Mouse (Mus musculus): ENCODE results near the gene Nupr1.
A peak's percentile ranks its signal among the peaks of the same experiment; 100 is the strongest.

The Nupr1 gene

GRCm38 (mm10) chr7:126643244-126643617, 12.6 kb upstream of the Nupr1 start:
- DNase-seq: peak; percentile 55

DNA sequence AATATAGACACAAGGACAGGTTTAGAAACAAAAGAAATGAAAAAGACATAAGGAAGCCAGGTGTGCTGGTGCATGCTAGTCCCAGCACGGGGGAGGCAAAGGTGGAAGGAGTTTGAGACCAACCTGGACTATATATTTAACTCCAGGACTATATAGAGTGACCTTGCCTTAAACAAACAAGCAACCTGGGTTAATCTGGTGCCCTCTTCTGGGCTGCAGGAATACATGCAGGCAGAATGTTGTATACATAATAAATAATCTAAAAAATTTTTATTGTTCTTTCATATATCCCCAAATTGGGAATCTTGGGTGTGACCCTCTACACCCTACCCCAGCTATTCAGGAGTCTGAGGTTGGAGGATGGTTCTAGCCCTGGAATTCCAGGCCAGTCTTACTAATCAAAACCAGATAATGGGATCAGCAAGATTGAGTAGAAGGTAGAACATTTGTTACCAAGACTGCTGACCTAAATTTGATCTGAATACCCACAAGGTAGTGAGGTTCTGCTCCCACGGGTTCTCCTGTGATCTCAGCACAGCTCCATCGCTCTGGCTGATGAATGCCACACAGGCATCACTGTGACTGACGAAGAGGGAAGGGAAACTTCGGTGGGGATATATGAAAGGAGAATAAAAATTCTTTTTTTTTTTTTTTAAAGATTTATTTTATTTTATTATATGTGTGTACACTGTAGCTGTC, 12.0 kb upstream of the Nupr1 start:
- no peak for DNase-seq

GRCm38 (mm10) chr7:126636733-126637520, 6.3 kb upstream of the Nupr1 start:
- DNase-seq: peak; percentile 54

- no peak for DNase-seq
These were observed 4.7 kb upstream of the Nupr1 start for GRCm38 (mm10) chr7:126635375-126635774.

- no peak for DNase-seq
These were observed 1.8 kb upstream of the Nupr1 start for GRCm38 (mm10) chr7:126632478-126632877.

- DNase-seq: no peak
These were observed 746 bp downstream of the Nupr1 start for GRCm38 (mm10) chr7:126629915-126630314.

DNA sequence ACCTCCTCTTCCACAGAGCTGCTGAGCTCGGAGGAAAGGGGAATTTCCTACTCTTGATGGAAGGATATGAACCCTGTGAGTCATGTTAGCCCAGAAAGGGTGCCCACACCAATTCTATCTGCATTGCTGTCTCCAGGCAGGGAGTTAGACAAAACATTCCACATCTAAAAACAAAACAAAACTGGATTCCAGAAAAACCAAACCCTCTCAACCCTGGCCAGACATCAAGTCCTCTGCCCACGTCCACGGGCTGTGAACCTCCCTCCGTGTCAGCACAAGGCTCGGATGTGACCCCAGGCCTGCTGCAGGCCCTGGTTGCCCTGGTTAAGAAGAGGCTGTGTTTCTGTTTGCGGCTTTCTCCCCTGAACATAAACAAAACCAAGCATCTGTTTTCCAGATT, 2.5 kb downstream of the Nupr1 start:
- DNase-seq: peak; percentile 49

- DNase-seq: no peak
These were observed 4.7 kb downstream of the Nupr1 start for GRCm38 (mm10) chr7:126625807-126626600.

- DNase-seq: peak; percentile 73
These were observed 5.3 kb downstream of the Nupr1 start for GRCm38 (mm10) chr7:126625369-126625768.

GRCm38 (mm10) chr7:126624774-126625173, 5.9 kb downstream of the Nupr1 start:
- peak; percentile 26 for DNase-seq

GRCm38 (mm10) chr7:126623381-126623780, 7.3 kb downstream of the Nupr1 start:
- no peak for DNase-seq

- peak; percentile 48 for DNase-seq
These were observed 9.0 kb downstream of the Nupr1 start for GRCm38 (mm10) chr7:126621452-126622359.

GRCm38 (mm10) chr7:126619559-126620275, 10.9 kb downstream of the Nupr1 start:
- no peak for DNase-seq

DNA sequence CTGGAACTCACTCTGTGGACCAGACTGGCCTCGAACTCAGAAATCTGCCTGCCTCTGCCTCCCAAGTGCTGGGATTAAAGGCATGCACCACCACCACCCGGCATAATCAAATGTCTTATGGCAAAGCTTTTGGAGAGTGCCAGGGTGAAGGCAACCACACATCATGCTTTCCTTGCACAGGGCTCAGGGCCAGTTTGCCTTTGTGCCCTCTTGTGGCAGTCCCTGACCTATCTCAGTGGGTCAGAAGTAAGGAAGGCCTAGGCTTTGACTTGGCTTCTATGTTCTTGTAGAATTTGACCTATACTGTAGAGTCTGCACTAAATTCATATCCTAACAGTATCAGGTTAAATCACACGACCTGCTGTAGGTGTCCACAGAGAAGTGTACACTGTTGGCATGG, 14.0 kb downstream of the Nupr1 start:
- DNase-seq: no peak

DNA sequence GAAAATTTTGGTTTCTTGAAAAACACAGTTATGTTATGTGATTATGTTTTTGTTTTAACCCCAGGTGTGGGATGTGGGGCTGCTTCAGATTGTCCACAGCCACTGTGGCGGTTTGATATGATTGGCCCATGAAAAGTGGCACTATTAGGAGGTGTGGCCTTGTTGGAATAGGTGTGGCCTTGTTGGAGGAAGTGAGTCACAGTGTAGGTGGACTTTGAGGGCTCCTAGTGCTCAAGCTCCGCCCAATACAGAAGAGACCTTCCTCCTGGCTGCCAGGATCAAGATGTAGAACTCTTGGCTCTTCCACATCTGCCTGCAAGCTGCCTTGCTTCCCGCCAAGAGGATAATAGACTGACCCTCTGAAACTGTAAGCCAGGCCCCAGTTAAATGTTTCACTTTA, 17.9 kb downstream of the Nupr1 start:
- DNase-seq: no peak

GRCm38 (mm10) chr7:126607796-126608195, 22.9 kb downstream of the Nupr1 start:
- DNase-seq: no peak

- DNase-seq: peak; percentile 53
These were observed 23.6 kb downstream of the Nupr1 start for GRCm38 (mm10) chr7:126607064-126607463.

DNA sequence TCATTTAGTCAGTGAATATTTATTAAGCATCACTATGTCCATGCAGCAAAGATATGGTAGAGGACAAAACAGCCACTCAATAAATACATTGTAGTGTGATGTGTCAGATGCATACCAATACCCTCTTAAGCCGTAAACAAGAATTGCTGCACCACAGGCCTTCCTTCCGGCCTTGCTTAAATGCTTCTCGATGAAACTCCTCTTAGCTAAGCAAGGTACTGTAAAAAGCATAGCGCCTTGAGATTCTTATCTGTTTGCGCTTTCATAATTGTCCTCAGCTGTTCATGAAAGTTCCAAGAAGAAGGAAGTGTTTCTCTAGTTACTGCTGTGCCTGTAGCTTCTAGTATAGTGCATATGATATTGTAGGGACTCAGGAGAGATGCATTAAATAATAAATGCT, 24.1 kb downstream of the Nupr1 start:
- no peak for DNase-seq

DNA sequence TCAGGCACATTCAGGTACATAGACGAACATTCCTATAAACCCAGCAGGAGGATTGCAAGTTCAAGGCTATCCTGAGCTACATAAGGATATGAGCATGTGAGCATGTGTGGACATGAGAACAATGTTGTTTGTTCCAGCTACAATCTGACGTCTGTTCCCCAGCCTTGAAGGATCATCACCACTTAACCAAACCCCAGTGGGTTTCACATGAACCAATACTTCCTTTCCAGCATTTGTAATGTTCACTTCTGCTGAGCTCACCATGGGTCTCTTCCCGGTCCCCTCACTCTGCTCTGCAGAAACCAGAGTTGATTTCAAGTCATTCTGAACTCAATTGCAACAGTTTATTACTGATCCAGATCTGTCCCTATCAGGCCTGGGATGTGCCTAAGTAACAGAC, 28.0 kb downstream of the Nupr1 start:
- no peak for DNase-seq

DNA sequence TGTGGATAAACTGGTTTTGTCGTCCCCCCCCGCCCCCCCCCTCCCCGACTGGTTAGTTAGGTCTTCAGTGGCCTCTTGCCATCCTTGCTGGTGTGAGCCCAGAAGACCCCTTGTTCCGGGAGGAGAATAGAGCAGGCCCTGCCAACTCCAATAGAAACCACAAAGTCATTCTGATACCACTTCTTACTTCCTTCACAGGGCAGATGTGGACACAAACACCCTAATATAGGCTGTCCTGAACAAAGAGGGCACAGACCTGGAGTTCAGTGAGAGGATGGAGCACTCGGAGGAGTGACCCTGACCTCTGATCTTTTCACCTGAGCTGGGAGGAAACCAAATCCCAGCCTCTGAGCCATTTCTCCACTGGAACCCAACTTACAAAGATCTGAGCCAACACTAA, 28.8 kb downstream of the Nupr1 start:
- DNase-seq: no peak

DNA sequence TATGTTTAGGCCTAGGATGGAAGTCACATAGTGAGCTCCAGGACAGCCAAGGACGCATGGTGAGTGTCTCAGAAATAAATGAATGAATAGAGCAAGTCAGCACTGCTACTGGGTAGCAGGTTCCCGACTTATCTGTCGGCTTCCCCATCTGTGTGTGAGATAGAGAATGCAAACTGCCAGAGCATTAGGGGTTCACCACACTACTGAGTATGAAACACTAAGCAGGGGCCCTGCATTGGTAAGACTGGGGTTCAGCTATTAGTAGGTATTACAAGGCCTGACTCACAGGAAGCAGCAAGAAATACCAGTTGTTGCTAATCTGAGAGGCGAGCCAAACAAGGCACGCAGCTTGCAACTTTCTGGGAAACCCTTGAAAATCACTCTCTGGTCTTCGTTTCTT, 31.7 kb downstream of the Nupr1 start:
- DNase-seq: no peak

- DNase-seq: no peak
These were observed 34.2 kb downstream of the Nupr1 start for GRCm38 (mm10) chr7:126596414-126596813.

Measured in kidney, postnatal 10 days (tissue).